Mouse (Mus musculus): ENCODE measurements around the gene Mecom. TPM values are rescaled to one million over a fixed set of nuclear protein-coding genes. Genes with fewer than 3 reads are reported as not detected.

Mecom gene
- polyA plus RNA-seq, 1 experiment from 2014 or later, result 32.7 TPM

DNA sequence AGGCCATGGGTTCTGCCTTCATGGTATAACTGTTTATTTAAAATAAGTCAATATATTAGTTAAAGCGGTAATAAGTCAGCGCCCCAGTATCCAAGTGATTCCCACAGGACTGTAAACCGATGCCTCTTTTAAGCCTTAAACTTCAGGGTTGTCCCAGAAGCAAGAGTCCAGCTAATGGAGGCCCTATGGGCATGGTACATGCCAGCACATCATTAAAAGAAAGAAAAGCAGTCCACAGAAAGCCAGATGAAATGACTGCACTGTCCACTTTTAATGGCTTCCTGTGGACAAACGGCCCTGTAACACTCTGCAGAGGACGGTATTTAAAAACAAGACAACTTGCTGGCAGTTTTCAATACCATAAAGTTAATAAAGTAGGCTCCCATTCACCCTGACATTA is 531.0 kb downstream of the Mecom start:
- no peak overlapping the region for H3K9ac ChIP-seq (ENCODE audit: low read length)
- H3K9me3 ChIP-seq (ENCODE audit: control insufficient read depth, low read length), result no peaks in the 10 kb centered on the region
- no peak overlapping the region for H3K4me3 ChIP-seq (ENCODE audit: low read depth, low read length)
- no peaks in the 10 kb centered on the region for H3K27me3 ChIP-seq (ENCODE audit: control insufficient read depth, insufficient read depth, low read length)
- 77% methylated on average over 5 of the region's 5 CpGs for WGBS
- ATAC-seq (ENCODE audit: low FRiP score), result no peak
- 0 out of 2 replicates have a peak, but pooled peaks cover 2% of the 10 kb centered on the region for H3K4me1 ChIP-seq (ENCODE audit: control insufficient read depth, insufficient read depth, low read length)
- no peak overlapping the region for H3K27ac ChIP-seq (ENCODE audit: low read depth, low read length)
- no peak overlapping the region for H3K4me2 ChIP-seq
- DNase-seq (ENCODE audit: low spot score, missing footprints), result peak; percentile 84
- no peaks in the 10 kb centered on the region for H3K36me3 ChIP-seq (ENCODE audit: control insufficient read depth, insufficient read depth, low read length)

DNA sequence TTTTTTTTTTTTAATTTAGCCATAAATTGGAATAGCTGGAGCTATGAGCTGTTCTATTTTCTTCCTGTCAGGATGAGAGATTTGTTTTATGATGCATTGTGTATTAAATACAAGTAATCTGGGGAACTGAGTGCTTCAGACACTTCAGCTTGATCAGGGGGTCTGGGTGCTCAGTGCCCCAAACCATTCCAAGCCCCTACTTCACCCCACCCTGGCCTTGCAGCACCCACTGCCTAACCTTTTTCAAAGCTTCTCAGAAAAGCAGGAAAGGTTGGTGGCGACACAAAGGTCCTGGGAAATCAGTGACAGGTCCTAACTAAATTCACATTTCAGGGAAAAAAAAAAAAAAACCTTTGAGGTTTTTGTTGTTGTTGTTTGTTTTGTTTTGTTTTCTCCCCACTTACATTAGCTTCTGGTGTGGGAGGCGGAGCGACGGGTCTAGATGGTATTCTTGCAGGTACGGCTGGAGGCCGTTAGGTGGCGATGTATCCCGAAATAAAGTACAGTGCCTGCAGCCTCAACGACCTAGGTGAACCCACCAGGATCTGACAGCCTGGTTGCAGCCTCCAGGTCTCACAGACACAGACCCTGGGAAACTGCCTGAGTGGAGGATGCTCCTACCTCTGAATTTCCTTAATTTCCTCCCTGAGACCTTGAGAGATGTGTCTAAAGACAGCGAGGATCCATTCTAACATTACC is 532.7 kb downstream of the Mecom start:
- Histone ChIP-seq H3K9me3 (ENCODE audit: control insufficient read depth, low read length) (no peaks in the 10 kb centered on the region), H3K27ac (ENCODE audit: low read depth, low read length) (no peak overlapping the region), H3K36me3 (ENCODE audit: control insufficient read depth, insufficient read depth, low read length) (no peaks in the 10 kb centered on the region), H3K27me3 (ENCODE audit: control insufficient read depth, insufficient read depth, low read length) (no peaks in the 10 kb centered on the region), H3K4me2 (no peak overlapping the region), H3K9ac (ENCODE audit: low read length) (no peak overlapping the region), H3K4me3 (ENCODE audit: low read depth, low read length) (no peak overlapping the region), H3K4me1 (ENCODE audit: control insufficient read depth, insufficient read depth, low read length) (0 out of 2 replicates have a peak, but pooled peaks cover 2% of the 10 kb centered on the region)
- DNase-seq (ENCODE audit: low spot score, missing footprints) (peak; percentile 96), ATAC-seq (ENCODE audit: low FRiP score) (peak; percentile 68)
- WGBS, result 7% methylated on average over 10 of the region's 10 CpGs

DNA sequence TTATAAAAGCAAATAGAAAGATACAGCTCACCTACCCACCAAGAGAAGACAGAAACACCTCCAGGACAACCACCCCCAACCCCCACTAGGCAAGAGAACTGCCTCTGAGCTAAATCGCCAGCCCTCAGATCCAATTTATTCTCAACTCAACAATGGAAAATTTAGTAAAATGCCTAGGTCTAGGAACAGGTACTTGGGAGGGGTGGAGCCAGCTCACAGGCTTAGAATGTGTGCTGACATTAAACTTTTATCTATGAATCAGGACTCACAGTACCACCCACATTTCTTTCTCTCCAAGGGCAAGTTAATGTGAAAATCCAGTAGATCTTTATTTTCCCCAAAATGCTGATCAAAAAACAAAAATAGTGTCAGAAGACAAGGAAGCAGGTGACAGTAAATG is 533.5 kb downstream of the Mecom start:
- ATAC-seq (ENCODE audit: low FRiP score), result no peak
- H3K9ac ChIP-seq (ENCODE audit: low read length), result no peak overlapping the region

DNA sequence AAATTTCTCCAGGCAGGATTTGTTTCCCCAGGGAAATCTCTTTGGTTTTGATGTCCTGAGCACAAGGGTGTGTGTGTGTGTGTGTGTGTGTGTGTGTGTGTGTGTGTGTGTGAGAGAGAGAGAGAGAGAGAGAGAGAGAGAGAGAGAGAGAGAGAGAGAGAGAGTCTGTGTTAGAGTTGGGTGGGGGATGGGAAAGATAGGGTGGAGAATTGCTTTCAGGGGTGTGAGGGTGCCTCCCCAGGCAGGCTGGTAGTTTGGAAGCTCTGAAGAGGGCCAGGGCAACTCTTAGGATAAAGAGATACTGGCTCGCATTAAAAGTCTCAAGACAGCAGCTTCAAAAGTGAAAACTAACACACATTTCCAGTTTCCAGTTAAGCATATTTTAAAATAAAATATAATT is 534.4 kb downstream of the Mecom start:
- H3K4me2 ChIP-seq, result peak overlapping the region; percentile 80
- DNase-seq (ENCODE audit: low spot score, missing footprints) (no peak), ATAC-seq (ENCODE audit: low FRiP score) (peak; percentile 5; the same call in 1 of the 2 replicates)
- peak overlapping the region; percentile 55; the same call in 1 of the 2 replicates for H3K4me3 ChIP-seq (ENCODE audit: low read depth, low read length)
- H3K36me3 ChIP-seq (ENCODE audit: control insufficient read depth, insufficient read depth, low read length), result no peaks in the 10 kb centered on the region
- H3K27me3 ChIP-seq (ENCODE audit: control insufficient read depth, insufficient read depth, low read length), result no peaks in the 10 kb centered on the region
- no peak overlapping the region; the same call in 1 of the 2 replicates for H3K9ac ChIP-seq (ENCODE audit: low read length)
- H3K27ac ChIP-seq (ENCODE audit: low read depth, low read length), result peak overlapping the region; percentile 72; the same call in 1 of the 2 replicates
- H3K4me1 ChIP-seq (ENCODE audit: control insufficient read depth, insufficient read depth, low read length), result 0 out of 2 replicates have a peak, but pooled peaks cover 2% of the 10 kb centered on the region
- no peaks in the 10 kb centered on the region for H3K9me3 ChIP-seq (ENCODE audit: control insufficient read depth, low read length)
- WGBS, result 20% methylated on average over 1 of the region's 1 CpGs

More for the DNA sequence above, 533.5 kb downstream of the Mecom start:
- H3K36me3 ChIP-seq (ENCODE audit: control insufficient read depth, insufficient read depth, low read length), result no peaks in the 10 kb centered on the region
- no peak overlapping the region for H3K4me2 ChIP-seq
- 0 out of 2 replicates have a peak, but pooled peaks cover 2% of the 10 kb centered on the region for H3K4me1 ChIP-seq (ENCODE audit: control insufficient read depth, insufficient read depth, low read length)
- no peak overlapping the region for H3K4me3 ChIP-seq (ENCODE audit: low read depth, low read length)
- DNase-seq (ENCODE audit: low spot score, missing footprints), result peak; percentile 85
- H3K9me3 ChIP-seq (ENCODE audit: control insufficient read depth, low read length), result no peaks in the 10 kb centered on the region
- H3K27ac ChIP-seq (ENCODE audit: low read depth, low read length), result no peak overlapping the region
- H3K27me3 ChIP-seq (ENCODE audit: control insufficient read depth, insufficient read depth, low read length), result no peaks in the 10 kb centered on the region
- 26% methylated on average over 1 of the region's 1 CpGs for WGBS

DNA sequence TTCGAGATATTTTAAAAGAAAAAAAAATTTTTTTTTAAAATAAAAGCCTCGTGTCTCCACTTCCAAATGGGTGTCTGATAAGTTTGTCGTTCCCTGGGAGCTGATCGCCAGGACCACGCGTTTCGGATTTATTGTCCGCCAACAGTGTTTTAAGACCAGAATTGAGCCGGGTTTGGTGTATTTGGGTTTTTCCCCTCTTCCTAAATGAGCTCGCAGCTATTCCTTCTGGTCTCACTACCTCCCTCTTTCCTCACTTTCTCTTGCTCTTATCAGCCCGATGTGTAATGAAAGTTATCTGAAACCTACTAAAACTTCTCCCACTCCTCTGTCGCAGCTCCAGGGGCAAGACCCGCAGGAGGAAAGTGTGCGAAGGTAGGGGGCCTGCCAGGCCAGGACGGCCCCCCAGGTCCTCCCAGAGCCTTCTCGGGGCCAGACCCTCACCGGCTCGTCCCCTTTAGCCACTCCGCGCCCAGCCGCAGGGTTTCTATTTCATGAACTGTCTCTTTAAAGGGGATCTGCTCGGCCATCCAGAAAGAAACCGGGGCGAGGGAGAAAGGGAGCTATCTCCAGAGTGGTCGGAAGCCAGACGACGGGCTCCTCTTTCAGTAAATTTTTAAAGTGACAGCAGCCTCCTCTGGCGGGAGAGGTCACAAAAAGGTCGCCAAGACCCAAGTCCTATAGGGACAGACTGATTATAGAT is 535.0 kb downstream of the Mecom start:
- ATAC-seq (ENCODE audit: low FRiP score) (peak; percentile 83), DNase-seq (ENCODE audit: low spot score, missing footprints) (peak; percentile 97)
- H3K4me2 ChIP-seq, result peak overlapping the region; percentile 80
- H3K4me1 ChIP-seq (ENCODE audit: control insufficient read depth, insufficient read depth, low read length), result 0 out of 2 replicates have a peak, but pooled peaks cover 2% of the 10 kb centered on the region
- WGBS, result under 1% methylated on average over 29 of the region's 29 CpGs
- H3K27ac ChIP-seq (ENCODE audit: low read depth, low read length), result peak overlapping the region; percentile 72
- H3K4me3 ChIP-seq (ENCODE audit: low read depth, low read length), result peak overlapping the region; percentile 55
- peak overlapping the region; percentile 80 for H3K9ac ChIP-seq (ENCODE audit: low read length)
- H3K36me3 ChIP-seq (ENCODE audit: control insufficient read depth, insufficient read depth, low read length), result no peaks in the 10 kb centered on the region
- H3K9me3 ChIP-seq (ENCODE audit: control insufficient read depth, low read length), result no peaks in the 10 kb centered on the region
- H3K27me3 ChIP-seq (ENCODE audit: control insufficient read depth, insufficient read depth, low read length), result no peaks in the 10 kb centered on the region

DNA sequence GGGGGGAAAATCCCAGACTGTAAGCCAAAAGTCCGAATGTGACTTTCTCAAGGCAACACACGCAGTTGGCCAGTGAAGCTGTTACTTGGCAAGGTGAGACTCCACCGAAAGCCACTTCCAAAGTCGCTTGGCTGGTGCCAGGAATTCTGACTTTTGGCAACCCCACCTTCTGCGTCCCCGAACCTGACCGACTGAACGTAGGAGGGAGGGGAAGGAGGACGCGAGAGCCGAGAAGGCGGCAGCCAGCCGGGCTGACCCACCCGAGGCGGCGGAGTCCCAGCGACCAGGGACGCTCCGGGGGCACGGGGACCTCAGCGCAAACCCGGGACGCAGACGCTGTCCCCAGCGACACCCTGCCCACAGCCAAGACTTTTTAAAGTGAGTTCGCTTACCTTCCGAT is 535.7 kb downstream of the Mecom start:
- Histone ChIP-seq H3K4me3 (ENCODE audit: low read depth, low read length) (peak overlapping the region; percentile 55), H3K4me2 (peak overlapping the region; percentile 80), H3K9me3 (ENCODE audit: control insufficient read depth, low read length) (no peaks in the 10 kb centered on the region), H3K27me3 (ENCODE audit: control insufficient read depth, insufficient read depth, low read length) (no peaks in the 10 kb centered on the region), H3K9ac (ENCODE audit: low read length) (peak overlapping the region; percentile 80), H3K4me1 (ENCODE audit: control insufficient read depth, insufficient read depth, low read length) (0 out of 2 replicates have a peak, but pooled peaks cover 2% of the 10 kb centered on the region), H3K36me3 (ENCODE audit: control insufficient read depth, insufficient read depth, low read length) (no peaks in the 10 kb centered on the region), H3K27ac (ENCODE audit: low read depth, low read length) (peak overlapping the region; percentile 26; the same call in 1 of the 2 replicates)
- DNase-seq (ENCODE audit: low spot score, missing footprints), result peak; percentile 96
- ATAC-seq (ENCODE audit: low FRiP score), result 0 out of 2 replicates have a peak, but pooled peaks have one; percentile 24
- WGBS, result 0% methylated on average over 27 of the region's 27 CpGs

DNA sequence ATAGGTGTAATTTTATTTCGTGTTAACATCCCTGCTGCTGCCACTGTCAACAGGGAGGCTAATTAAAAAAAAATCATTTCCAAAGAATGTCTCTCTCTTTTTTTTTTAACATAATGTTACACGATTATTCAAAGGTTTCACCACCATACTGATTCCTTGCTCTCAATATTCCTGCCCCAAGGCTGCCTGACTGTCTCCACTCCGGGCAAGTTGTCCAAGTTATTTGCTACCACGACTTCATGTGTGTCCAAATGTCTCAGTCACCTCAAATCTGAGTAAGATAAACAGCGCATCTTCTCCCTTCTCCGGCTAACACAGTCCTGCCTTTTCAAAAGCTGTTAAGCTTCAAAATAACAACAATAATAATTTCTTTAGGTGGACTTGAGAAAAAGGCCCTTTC is 536.1 kb downstream of the Mecom start:
- no peak overlapping the region for H3K27ac ChIP-seq (ENCODE audit: low read depth, low read length)
- ATAC-seq (ENCODE audit: low FRiP score), result no peak

DNA sequence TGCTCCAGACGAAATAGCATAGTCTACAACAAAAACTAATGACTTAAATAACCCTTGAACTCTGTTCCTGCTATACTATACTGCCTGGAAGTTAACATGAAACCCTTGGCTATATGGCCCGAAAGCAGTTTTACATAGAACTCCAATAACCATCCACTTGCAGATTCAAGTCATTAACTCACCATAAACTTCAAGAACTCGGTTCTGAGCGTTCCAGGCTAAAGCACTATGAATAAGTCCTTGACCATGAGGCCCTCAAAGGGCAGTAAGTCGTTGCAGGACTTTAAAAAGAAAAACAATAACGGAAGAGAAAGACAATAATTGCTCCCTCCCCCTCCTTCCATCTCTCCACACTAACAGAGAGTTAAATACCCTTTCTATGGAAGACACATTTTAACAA is 536.9 kb downstream of the Mecom start:
- H3K4me1 ChIP-seq (ENCODE audit: control insufficient read depth, insufficient read depth, low read length), result 0 out of 2 replicates have a peak, but pooled peaks cover 2% of the 10 kb centered on the region
- no peaks in the 10 kb centered on the region for H3K27me3 ChIP-seq (ENCODE audit: control insufficient read depth, insufficient read depth, low read length)
- H3K9me3 ChIP-seq (ENCODE audit: control insufficient read depth, low read length), result no peaks in the 10 kb centered on the region
- ATAC-seq (ENCODE audit: low FRiP score), result no peak
- peak overlapping the region; percentile 80 for H3K4me2 ChIP-seq
- H3K9ac ChIP-seq (ENCODE audit: low read length), result peak overlapping the region; percentile 0; the same call in 1 of the 2 replicates
- H3K27ac ChIP-seq (ENCODE audit: low read depth, low read length), result no peak overlapping the region
- peak overlapping the region; percentile 55 for H3K4me3 ChIP-seq (ENCODE audit: low read depth, low read length)
- WGBS, result 27% methylated on average over 6 of the region's 6 CpGs
- peak; percentile 84 for DNase-seq (ENCODE audit: low spot score, missing footprints)
- no peaks in the 10 kb centered on the region for H3K36me3 ChIP-seq (ENCODE audit: control insufficient read depth, insufficient read depth, low read length)

More for the DNA sequence above, 536.1 kb downstream of the Mecom start:
- Histone ChIP-seq H3K36me3 (ENCODE audit: control insufficient read depth, insufficient read depth, low read length) (no peaks in the 10 kb centered on the region), H3K9ac (ENCODE audit: low read length) (peak overlapping the region; percentile 80), H3K4me1 (ENCODE audit: control insufficient read depth, insufficient read depth, low read length) (0 out of 2 replicates have a peak, but pooled peaks cover 2% of the 10 kb centered on the region), H3K4me2 (peak overlapping the region; percentile 80), H3K4me3 (ENCODE audit: low read depth, low read length) (peak overlapping the region; percentile 55), H3K9me3 (ENCODE audit: control insufficient read depth, low read length) (no peaks in the 10 kb centered on the region), H3K27me3 (ENCODE audit: control insufficient read depth, insufficient read depth, low read length) (no peaks in the 10 kb centered on the region)
- 8% methylated on average over 6 of the region's 6 CpGs for WGBS
- DNase-seq (ENCODE audit: low spot score, missing footprints), result peak; percentile 92

DNA sequence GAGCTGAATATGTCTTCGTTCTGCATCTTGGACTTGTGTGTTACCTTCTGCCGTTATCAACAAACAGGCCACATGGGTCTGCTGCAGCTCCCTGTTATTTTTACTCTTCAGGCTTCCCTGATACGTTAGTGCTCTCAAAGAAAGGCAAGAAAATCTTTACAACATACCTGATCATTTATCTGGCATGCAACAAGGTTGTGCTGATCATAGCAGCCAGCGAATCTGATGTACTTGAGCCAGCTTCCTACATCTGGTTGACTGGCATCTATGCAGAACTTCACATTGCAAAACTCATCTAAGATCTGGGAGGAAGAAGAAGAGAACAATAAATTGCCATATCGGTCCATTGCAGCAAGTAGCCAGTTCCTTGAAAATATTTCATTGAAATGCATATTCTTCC is 538.2 kb downstream of the Mecom start:
- 75% methylated on average over 5 of the region's 5 CpGs for WGBS

More for the DNA sequence above, 538.2 kb downstream of the Mecom start:
- no peaks in the 10 kb centered on the region for H3K9me3 ChIP-seq (ENCODE audit: control insufficient read depth, low read length)
- H3K27ac ChIP-seq (ENCODE audit: low read depth, low read length), result no peak overlapping the region
- peak; percentile 65 for DNase-seq (ENCODE audit: low spot score, missing footprints)
- no peaks in the 10 kb centered on the region for H3K27me3 ChIP-seq (ENCODE audit: control insufficient read depth, insufficient read depth, low read length)
- peak overlapping the region; percentile 15; the same call in 1 of the 2 replicates for H3K4me2 ChIP-seq
- ATAC-seq (ENCODE audit: low FRiP score), result no peak
- no peaks in the 10 kb centered on the region for H3K4me1 ChIP-seq (ENCODE audit: control insufficient read depth, insufficient read depth, low read length)
- no peak overlapping the region for H3K9ac ChIP-seq (ENCODE audit: low read length)
- no peaks in the 10 kb centered on the region for H3K36me3 ChIP-seq (ENCODE audit: control insufficient read depth, insufficient read depth, low read length)
- H3K4me3 ChIP-seq (ENCODE audit: low read depth, low read length), result no peak overlapping the region
